Mouse (Mus musculus): ENCODE measurements at regions not wholly inside any gene's neighbourhood (a gene's known extent, or its start where the extent isn't known, plus 50 kb on each side); places are given as distances from the start of the nearest gene placed in this dataset.

- Histone ChIP-seq H3K9me3 (replicated peaks; ENCODE audit: insufficient read depth, low read length) (no peaks in the 10 kb centered on the region), H3K36me3 (ENCODE audit: control insufficient read depth in 1 of 2, insufficient read depth in 2 of 2, low read length in 2 of 2) (no peaks in the 10 kb centered on the region), H3K79me2 (ENCODE audit: control insufficient read depth, insufficient read depth, low read length, poor library complexity) (no peaks in the 10 kb centered on the region), H3K4me1 (ENCODE audit: control insufficient read depth in 1 of 2, insufficient read depth in 2 of 2, low read length in 2 of 2) (no peaks in the 10 kb centered on the region), H3K4me3 (ENCODE audit: control insufficient read depth in 1 of 2, insufficient read depth in 1 of 2, low read depth in 2 of 2, low read length in 2 of 2) (no peak overlapping the region), H3K27ac (ENCODE audit: control insufficient read depth, low read depth, low read length) (no peak overlapping the region), H3K9ac (ENCODE audit: control insufficient read depth, low read depth, low read length, poor library complexity, severe bottlenecking) (no peak overlapping the region), H3K27me3 (ENCODE audit: control insufficient read depth in 1 of 2, insufficient read depth in 2 of 2, low read length in 2 of 2) (no peaks in the 10 kb centered on the region)
- DNase-seq (ENCODE audit: low read depth, low spot score) = no peak
- TF ChIP-seq TCF12 (IDR thresholded peaks at IDR 0.05; ENCODE audit: low read depth, low read length) = no peak
- no peak for TF ChIP-seq E2F4 (IDR thresholded peaks at IDR 0.05; ENCODE audit: borderline replicate concordance, low read depth, low read length)
- no peak for TF ChIP-seq KAT2A (conservative IDR thresholded peaks at IDR 0.05; ENCODE audit: low read depth, low read length)
- TF ChIP-seq ETS1 (IDR thresholded peaks at IDR 0.05; ENCODE audit: low read depth, low read length) = no peak
Measured at GRCm38 (mm10) chr8:34740836-34741235, 629.3 kb upstream of the Gm10131 start.

- no peak for DNase-seq (ENCODE audit: low read depth, low spot score)
- H3K4me1 ChIP-seq (ENCODE audit: control insufficient read depth in 1 of 2, insufficient read depth in 2 of 2, low read length in 2 of 2) = no peaks in the 10 kb centered on the region
- TF ChIP-seq ZC3H11A (IDR thresholded peaks at IDR 0.05; ENCODE audit: low read depth, low read length) (no peak), POLR2AphosphoS5 (IDR thresholded peaks at IDR 0.05; ENCODE audit: borderline replicate concordance, low read depth, low read length) (no peak), MEF2A (IDR thresholded peaks at IDR 0.05; ENCODE audit: extremely low read depth, insufficient replicate concordance, low read depth, low read length, poor library complexity, severe bottlenecking) (no peak), HCFC1 (IDR thresholded peaks at IDR 0.05; ENCODE audit: low read depth, low read length) (no peak), MXI1 (IDR thresholded peaks at IDR 0.05; ENCODE audit: low read depth, low read length) (no peak), UBTF (IDR thresholded peaks at IDR 0.05; ENCODE audit: borderline replicate concordance, insufficient read depth, low read depth, low read length) (no peak), NELFE (IDR thresholded peaks at IDR 0.05; ENCODE audit: low read depth, low read length) (no peak), RAD21 (IDR thresholded peaks at IDR 0.05; ENCODE audit: low read depth, low read length) (no peak), USF1 (IDR thresholded peaks at IDR 0.05; ENCODE audit: low read depth, low read length) (no peak), TCF12 (IDR thresholded peaks at IDR 0.05; ENCODE audit: low read depth, low read length) (no peak), TAL1 (IDR thresholded peaks at IDR 0.05; ENCODE audit: low read length) (no peak), ETS1 (IDR thresholded peaks at IDR 0.05; ENCODE audit: low read depth, low read length) (no peak), MAX (IDR thresholded peaks at IDR 0.05; ENCODE audit: low read length) (no peak), KAT2A (conservative IDR thresholded peaks at IDR 0.05; ENCODE audit: low read depth, low read length) (no peak), ELF1 (IDR thresholded peaks at IDR 0.05; ENCODE audit: low read depth, low read length) (no peak), E2F4 (IDR thresholded peaks at IDR 0.05; ENCODE audit: borderline replicate concordance, low read depth, low read length) (no peak), GABPA (IDR thresholded peaks at IDR 0.05; ENCODE audit: low read depth, low read length) (no peak), CHD1 (IDR thresholded peaks at IDR 0.05; ENCODE audit: low read depth, low read length) (no peak)
Measured at GRCm38 (mm10) chr8:34739836-34740804, 628.6 kb upstream of the Gm10131 start.

More at GRCm38 (mm10) chr8:34739836-34740804, 628.6 kb upstream of the Gm10131 start:
- H3K79me2 ChIP-seq (ENCODE audit: control insufficient read depth, insufficient read depth, low read length, poor library complexity) = no peaks in the 10 kb centered on the region
- no peaks in the 10 kb centered on the region for H3K9me3 ChIP-seq (replicated peaks; ENCODE audit: insufficient read depth, low read length)
- H3K9ac ChIP-seq (ENCODE audit: control insufficient read depth, low read depth, low read length, poor library complexity, severe bottlenecking) = no peak overlapping the region
- no peaks in the 10 kb centered on the region for H3K27me3 ChIP-seq (ENCODE audit: control insufficient read depth in 1 of 2, insufficient read depth in 2 of 2, low read length in 2 of 2)
- no peaks in the 10 kb centered on the region for H3K36me3 ChIP-seq (ENCODE audit: control insufficient read depth in 1 of 2, insufficient read depth in 2 of 2, low read length in 2 of 2)
- no peak overlapping the region for H3K27ac ChIP-seq (ENCODE audit: control insufficient read depth, low read depth, low read length)
- H3K4me3 ChIP-seq (ENCODE audit: control insufficient read depth in 1 of 2, insufficient read depth in 1 of 2, low read depth in 2 of 2, low read length in 2 of 2) = no peak overlapping the region

Data from MEL (cell line).